Mouse (Mus musculus) left cerebral cortex, adult 11 months (tissue): ENCODE results near the gene Trim23.
"Not testable (repeated sequence)": the region's sequence is repeated elsewhere in the genome, so short reads cannot be mapped to it uniquely, and the experiment has no call there.

Experiments used
- DNase-seq: peaks from one replicate; pipeline ENCODE4 v3.0.0; 2022; ENCODE audit warnings: low spot score

The Trim23 gene

GRCm38 (mm10) chr13:104178650-104179121 is at the start of gene Trim23:
Trim23 (plus strand) TSS chr13:104178797.
- DNase-seq, result peak; percentile 95

- no peak for DNase-seq
Measured at GRCm38 (mm10) chr13:104132561-104132960, 46.0 kb upstream of the Trim23 start.

- DNase-seq, result no peak
Measured at GRCm38 (mm10) chr13:104134510-104135085, 44.0 kb upstream of the Trim23 start.

- DNase-seq, result peak; percentile 76
Measured at GRCm38 (mm10) chr13:104139369-104140209, 39.0 kb upstream of the Trim23 start.

DNA sequence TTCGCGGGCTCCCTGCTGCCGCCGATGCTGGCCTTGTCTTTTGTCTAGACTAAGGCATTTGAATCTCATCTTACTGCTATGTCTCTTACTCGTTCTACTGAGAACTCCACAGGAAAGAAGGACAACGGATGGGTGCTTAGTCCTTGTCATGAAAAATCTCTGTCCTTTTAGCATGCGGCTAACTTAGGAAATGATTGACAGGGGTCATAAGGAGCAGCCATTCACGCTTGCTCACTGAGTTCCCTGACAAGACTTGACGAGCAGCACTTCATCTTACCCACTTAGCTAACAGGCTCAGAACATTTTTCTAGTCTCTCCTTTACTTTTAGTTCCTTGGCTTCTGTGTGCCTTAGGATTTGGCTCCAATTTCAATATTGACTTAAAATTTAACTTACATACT is 33.7 kb upstream of the Trim23 start:
- no peak for DNase-seq

GRCm38 (mm10) chr13:104145646-104146045 is 33.0 kb upstream of the Trim23 start:
- no peak for DNase-seq

DNA sequence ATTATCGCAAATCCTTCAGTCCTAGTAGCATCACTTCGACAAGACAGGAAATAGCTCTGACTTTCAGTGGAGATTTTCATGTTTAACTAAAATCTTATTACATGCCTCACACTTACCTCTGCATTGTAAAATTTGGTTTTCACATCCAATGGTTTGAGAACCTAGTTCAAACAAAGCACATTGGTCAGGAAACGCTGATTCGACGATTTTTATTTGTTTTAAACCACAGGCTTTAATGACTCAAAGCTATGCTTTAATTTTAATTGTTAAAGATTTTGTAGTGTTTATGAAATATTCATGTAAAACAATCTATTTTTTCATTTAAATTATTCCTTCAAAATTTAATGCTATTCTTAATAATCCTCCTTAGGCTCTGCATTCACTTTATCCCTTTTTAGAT is 24.4 kb upstream of the Trim23 start:
- no peak for DNase-seq

DNA sequence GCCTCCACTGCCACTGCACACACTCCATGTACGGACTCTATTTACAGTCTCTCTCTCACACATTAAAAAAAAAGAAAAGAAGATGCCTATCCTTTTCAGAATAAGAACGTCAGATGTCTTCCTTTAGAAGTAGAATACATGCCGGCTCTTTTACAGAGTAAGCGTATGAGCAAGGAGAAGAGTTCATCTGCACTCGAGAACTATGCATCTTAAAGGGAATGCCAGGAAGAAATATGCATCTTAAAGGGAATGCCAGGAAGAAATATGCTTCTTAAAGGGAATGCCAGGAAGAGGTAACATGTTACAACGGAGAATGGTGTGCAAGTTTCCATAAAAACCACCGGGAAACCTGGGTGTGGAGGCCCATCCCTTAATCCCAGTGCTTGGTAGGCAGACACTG is 23.5 kb upstream of the Trim23 start:
- DNase-seq, result no peak

DNA sequence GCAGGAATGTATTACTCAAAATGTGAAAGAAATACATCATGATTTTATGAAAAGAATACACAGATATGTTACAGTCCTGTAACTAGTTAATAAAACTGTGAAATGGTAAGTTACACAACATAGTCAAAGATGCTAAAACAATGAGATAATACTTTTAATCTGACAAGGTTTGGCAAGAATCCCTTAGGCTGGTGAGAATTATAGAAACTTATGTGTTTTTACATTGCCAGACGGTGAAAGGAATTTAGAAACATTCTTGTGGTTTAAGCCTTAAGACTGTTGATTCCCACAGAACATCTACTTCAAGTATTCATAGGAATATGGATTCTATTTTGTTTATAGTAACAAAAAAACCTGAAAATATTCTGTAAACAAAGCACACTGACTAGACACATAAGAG is 22.9 kb upstream of the Trim23 start:
- no peak for DNase-seq

GRCm38 (mm10) chr13:104171711-104172110 is 6.9 kb upstream of the Trim23 start:
- no peak for DNase-seq

DNA sequence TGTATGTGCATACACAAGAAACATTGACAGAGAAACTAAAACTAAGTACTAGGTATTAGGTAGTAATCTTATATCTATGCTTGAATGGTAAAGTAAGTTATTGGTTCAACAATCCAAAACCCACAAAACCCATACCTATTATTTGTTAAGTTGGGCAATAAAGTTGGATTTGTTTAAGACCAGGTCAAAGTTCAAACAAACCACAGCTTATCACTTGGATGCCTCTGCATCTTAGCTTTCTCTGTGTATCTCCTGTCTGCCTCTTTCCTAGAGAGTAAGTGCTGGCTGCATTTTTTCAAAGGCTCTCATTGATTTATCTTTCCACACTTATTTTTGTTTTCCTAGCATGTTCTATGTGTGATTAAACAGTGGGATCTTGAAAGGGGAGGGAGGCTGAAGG is 6.1 kb upstream of the Trim23 start:
- DNase-seq, result no peak

GRCm38 (mm10) chr13:104176874-104177273 is 1.7 kb upstream of the Trim23 start:
- DNase-seq, result no peak

DNA sequence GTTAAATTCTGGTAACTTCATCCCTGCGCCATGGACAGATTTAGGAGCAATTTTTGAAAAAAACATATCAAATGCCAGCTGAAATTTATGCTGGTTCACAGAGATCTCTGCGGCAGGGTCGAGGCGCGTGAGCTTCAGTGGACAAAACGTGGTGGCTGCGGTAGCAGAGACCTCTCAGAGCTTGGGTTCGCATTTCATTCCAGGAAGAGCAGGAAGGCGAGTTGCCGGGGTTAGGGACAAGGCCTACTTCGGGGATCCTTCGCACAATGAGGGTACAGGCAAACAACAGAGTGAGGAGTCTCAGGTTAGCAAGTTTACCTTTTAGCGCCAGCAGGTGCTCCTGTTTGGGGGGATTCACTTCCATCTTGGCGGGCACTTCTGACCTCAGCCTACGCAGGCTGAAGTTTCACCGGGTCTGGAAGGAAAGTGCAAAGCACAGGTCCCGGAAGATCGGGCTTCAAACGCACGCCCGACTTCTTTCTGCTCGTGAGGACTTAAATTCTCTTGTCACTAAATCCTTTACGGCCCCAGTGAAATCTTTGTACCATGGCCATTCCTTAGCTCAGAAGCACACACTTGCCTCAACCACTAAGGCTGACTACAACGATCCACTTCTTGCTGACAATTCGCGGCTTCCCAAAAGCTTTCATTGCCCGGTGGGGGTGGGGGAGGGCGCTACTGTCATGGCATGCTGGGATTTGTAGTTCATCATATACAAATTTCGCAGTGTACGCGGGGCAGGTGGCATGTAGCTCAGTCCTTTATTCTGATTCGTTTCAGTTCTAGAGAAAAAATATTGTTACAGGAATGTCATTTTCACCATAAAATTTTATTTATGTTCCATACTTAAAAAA is 574 bp upstream of the Trim23 start, which contains the start of gene Trappc13:
Gene Trappc13, minus strand, starts transcription at position 674 of the 854 bp plus-strand sequence.
- no peak for DNase-seq

GRCm38 (mm10) chr13:104179176-104179888 is 735 bp downstream of the Trim23 start:
- DNase-seq, result no peak

- DNase-seq, result no peak
Measured at GRCm38 (mm10) chr13:104187357-104187756, 8.8 kb downstream of the Trim23 start.

GRCm38 (mm10) chr13:104195891-104196290 is 17.3 kb downstream of the Trim23 start:
- not testable (repeated sequence) for DNase-seq

DNA sequence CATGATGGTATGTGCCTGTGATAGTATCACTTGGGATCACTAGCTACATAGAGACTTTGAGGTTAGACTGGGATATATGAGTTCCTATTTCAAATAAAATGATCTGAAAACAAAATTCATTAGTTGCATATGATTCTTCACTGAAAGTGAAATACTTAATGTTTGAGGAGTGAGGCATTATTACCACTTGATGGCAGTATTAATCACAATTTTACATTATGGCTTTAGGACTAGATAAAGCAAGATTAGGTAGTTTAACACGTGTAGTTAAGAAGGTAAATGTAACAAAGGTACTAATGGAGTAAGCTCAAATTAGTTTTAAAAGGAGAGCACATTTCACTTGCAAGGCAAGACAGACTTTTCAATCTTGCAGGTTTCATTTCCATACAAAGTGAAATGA is 25.7 kb downstream of the Trim23 start:
- no peak for DNase-seq

GRCm38 (mm10) chr13:104227478-104227877 is 48.9 kb downstream of the Trim23 start:
- no peak for DNase-seq

DNA sequence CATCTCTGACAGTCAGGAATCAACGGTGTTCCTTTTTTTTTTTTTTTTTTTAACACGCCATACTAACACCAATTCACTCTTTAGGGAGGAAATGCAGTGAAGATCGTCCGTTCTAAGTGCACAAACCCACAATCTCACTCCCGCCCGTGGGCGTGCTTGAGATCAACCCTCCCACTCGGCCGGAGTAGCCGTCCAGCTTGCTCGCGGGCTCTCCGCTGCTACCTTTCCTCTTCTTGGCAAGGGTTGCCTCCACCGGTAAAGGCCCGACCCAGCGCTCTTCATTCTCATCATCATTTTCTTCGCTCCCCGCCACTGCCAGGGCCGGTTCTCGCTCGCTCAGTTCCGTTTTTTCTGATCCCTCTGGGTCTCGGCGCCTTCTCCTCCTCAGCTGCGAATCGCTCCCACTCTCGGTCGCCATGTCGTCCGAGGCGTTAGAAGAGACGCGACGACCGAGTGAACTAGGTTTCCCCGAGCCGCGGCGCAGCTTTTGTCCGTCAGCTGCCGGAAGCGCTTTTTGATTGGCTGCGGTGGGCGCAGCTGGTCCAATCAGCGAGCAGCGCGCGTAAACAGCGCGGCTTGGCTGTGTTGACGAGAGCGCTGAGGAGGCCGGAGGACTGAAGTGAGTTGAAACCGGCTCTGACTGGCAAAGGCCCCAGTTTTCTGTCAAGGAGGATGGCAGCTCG is 49.9 kb downstream of the Trim23 start, which contains the start of the genes Cenpk and Ppwd1:
Gene Cenpk, plus strand, starts transcription at position 228 of the 683 bp plus-strand sequence.
Gene Ppwd1, minus strand, starts transcription at position 460 of the 683 bp plus-strand sequence.
- peak; percentile 90 for DNase-seq

- DNase-seq, result no peak
Measured at GRCm38 (mm10) chr13:104229181-104229580, 50.6 kb downstream of the Trim23 start.
